Mouse (Mus musculus) left cerebral cortex, postnatal 25 days (tissue): ENCODE data around the gene Cabin1. TPM values are rescaled to one million over a fixed set of nuclear protein-coding genes. Genes with fewer than 3 reads are reported as not detected.

ENCODE experiments used
- DNase-seq, 2 experiments: peaks; one replicate each; pipeline ENCODE4 v3.0.0; 2022; ENCODE audit warnings: low spot score in 2 of 2, mixed read lengths in 1 of 2
- intact Hi-C: fragments of 180-260 bp; cut with DNase I; formaldehyde crosslinking; loops from one replicate; pipeline ENCODE4 v1.15.1; 2025
- total RNA-seq, 2 experiments: library from RNA; stranded (reverse); gene quantifications; 2 replicates each; pipeline ENCODE4 v1.2.3; 2021

The Cabin1 gene
- total RNA-seq, 2 experiments from 2014 or later: 69.4 to 69.7 TPM

DNA sequence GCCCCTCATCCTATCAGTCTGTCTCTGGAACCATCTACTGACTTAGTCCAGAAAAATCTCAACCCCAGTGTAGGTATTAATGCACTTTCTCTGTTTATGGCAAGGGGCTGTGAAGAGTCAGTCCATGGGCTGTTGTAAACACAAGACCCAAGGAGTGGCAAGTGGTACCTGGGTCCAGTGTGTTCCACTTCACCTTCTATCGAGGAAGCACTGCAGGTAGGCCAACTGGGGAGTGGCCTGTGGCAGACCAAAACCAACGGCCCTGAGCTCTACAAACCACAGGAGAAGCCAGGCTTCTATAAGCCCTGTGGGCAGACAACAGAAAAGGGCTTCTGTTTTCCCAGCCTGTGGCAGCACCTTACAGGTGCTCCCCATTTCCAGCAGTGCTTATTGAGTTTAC lies 86.6 kb downstream of the Cabin1 start:
- intact Hi-C loops: no loop called here
- no peak for DNase-seq

- intact Hi-C loops: no loop called here
- no peak for DNase-seq
These were observed 87.1 kb downstream of the Cabin1 start for GRCm38 (mm10) chr10:75676819-75677565.

DNA sequence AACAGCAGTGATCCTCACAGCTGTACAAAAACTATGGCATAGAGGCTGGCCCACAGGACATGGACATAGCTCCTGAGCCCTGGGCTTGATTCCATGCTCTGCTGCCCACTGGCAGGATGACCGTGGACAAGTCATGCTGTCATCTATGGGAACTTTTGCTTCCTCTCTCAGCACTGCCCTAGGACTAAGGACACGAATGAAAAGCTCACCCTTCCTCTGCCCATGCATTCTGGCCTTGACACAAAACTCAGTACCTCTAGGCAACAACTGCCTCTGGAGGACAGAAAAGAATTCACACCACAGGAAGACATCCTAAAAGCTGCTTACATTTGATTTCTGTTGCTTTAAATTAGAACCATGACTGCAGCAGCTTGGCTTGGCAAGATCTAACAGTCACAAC lies 87.9 kb downstream of the Cabin1 start:
- DNase-seq: no peak
- intact Hi-C loops: no loop called here

DNA sequence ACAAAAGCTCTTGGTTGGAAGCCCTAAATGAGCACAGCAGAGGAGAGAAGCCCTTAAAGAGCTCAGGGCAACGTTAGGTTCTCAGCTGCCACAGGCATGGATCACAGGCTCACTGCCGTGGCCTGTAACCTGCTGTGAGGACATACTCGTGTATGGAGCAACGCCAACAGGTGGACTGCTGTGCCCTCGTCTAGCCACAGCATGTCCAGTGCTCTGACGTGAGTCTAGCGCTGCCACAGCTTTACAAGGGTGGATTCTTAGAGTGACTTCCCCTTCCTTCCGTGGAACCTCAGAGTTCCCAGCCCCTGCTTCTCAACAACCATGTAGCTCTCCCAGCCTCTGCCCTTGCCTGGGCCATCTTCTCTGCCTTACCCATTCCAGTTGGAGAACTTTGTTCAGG lies 88.5 kb downstream of the Cabin1 start:
- no peak for DNase-seq
- intact Hi-C loops: no loop called here

- no peak for DNase-seq
- intact Hi-C loops: no loop called here
These were observed 94.2 kb downstream of the Cabin1 start for GRCm38 (mm10) chr10:75669936-75670335.

DNA sequence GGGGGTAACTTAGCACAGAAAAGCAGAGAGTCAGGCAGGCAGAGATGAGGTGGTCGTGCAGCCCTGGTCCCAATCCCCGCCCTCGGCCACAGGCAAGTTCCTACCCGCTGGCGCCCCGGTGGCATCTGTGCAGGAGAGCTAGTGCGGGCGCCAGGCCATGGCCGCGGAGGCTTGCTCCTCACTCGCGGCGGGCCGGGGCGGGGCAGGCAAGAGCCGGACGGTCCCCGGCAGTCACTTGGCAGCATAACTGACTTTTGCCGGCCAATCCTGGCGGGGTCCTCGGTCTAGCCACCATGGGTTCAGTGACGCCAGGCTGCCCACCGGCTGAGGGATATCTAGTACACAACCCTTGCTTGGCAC lies 96.2 kb downstream of the Cabin1 start:
- intact Hi-C loops: loop anchor here (2.0 kb wide), 2 partner anchors 13 to 33 kb away; no protein-coding TSS in a partner anchor
- DNase-seq: no peak

DNA sequence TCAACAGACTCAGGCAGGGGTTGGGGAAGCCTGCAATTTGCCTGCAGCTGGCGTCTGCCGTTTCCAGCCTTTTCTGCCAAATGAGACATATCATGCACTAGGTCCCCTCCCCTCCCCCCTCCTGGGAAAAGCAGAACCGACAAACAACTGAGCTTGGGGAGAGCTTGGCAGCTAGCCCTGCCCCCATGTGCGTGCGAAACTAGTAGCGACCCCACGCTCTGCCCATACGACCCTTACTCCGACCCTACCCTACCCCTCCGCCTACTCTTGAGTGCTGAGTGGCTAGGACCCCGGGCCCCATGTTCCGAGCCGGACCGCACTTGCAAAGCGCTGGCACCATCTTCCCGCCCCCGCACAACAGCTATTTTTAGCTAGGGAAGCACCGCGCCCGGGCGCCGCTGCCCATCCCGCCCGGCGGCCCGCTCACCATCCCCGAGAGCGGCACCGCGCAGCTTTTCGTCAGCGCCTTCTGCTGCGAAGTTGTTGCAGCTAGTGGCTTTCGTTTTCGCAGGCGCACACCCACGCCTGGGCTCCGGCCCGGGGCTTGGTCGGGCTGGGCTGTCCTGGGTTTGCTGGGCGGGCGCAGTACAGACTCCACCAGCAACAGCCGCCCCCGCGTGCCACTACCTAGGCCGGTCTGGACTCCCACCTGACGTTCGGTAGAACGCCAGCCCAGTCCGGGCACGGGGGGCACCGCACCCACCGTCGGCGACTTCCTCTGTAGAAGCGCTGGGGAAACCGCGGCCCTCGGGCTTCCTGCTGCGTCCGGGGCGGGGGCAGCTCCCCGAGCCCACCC lies 96.8 kb downstream of the Cabin1 start:
- peak; percentile 81 to 92 for DNase-seq
- intact Hi-C loops: loop anchor here (2.0 kb wide), 2 partner anchors 13 to 33 kb away; no protein-coding TSS in a partner anchor

DNA sequence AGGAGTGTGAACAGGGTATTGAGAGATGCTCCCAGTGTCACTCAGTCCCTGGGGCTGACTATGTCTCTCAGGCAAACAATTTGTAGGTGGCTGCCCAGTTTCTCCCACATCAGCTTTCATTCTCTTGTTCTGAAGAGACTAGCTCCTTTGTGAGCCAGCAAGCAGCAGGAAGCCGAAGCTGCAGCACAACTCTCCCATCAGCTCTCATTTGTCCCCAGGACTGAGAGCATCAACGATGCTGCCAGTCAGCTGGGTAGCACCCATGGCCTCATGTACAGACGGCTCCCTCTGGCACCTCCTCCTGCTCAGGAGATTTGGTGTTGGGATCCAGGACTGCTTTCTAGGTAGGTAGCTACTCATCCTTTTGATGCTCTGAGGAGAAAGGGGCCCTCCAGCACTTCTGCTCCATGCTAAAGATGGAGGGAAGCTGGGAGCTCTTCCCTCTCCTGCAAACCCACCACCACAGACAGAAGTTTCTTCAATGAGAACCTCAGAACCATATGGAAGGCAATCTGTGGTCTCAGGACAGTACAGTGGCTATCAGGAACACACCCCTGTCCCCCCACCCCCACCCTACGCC lies 97.6 kb downstream of the Cabin1 start:
- intact Hi-C loops: loop anchor here (2.0 kb wide), 2 partner anchors 14 to 34 kb away; no protein-coding TSS in a partner anchor
- DNase-seq: peak; percentile 59 to 65

- no peak for DNase-seq
- intact Hi-C loops: no loop called here
These were observed 99.4 kb downstream of the Cabin1 start for GRCm38 (mm10) chr10:75664673-75665270.

DNA sequence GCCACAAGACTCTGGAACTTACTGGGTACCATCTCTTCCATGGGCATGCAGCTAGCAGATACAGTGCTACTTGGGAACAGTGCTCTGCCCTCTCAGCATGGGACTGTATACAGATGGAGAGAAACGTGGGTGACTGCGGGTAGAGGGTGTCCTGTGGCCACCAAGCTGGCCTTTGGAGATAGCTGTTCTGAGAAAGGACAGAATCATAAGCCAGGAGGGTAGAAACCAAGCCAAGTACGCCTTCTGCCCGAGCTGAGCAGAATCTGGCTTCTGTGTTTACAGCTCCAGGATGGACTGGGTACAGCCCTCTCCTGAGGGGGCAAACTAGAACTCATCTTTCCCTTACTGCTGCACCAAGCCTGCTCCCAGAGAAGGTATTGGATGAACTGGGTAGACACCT lies 101.6 kb downstream of the Cabin1 start:
- DNase-seq: no peak
- intact Hi-C loops: no loop called here

DNA sequence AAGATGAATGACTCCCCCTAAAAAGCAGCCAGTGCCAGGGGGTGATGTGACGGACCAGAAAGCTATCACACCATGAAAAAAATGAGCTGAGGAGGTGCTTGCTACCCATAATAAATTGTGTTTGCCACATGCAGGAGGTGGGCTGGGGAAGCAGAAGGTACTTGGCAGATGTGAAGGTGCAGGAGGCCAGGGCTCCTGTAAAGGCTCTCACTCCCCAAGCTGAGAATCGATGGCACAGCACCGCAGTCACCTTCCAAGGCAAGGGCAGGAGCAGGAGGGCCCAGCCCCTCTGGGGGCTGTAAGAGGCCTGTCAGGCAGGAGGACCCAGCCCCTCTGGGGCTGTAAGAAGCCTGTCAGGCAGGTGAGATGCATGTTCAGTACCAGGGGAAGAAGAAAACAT lies 102.3 kb downstream of the Cabin1 start:
- no peak for DNase-seq

GRCm38 (mm10) chr10:75661381-75661780 lies 102.8 kb downstream of the Cabin1 start:
- no peak for DNase-seq
- intact Hi-C loops: no loop called here

More for the DNA sequence above, 102.3 kb downstream of the Cabin1 start:
- intact Hi-C loops: no loop called here

DNA sequence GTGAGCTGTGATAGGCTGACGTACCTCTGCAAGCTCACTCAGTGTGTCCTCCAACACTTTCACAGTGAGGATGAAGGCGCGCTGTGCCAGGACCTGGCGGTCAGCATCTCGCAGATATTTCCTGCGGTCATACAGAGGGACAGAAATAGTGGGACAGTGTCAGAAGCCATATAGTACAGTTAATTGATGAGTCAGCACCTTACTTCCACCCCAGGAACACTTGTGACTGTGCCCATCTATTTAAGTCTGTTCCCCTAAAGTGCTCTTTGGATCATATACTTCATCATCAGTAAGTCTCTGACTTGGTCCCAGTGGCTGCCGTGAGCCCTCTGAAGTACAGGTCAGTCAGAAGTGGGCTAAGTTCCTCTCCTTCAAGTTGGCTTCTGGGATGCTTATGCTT lies 106.4 kb downstream of the Cabin1 start:
- intact Hi-C loops: no loop called here
- DNase-seq: no peak

GRCm38 (mm10) chr10:75657165-75657564 lies 107.0 kb downstream of the Cabin1 start:
- DNase-seq: no peak
- intact Hi-C loops: no loop called here

DNA sequence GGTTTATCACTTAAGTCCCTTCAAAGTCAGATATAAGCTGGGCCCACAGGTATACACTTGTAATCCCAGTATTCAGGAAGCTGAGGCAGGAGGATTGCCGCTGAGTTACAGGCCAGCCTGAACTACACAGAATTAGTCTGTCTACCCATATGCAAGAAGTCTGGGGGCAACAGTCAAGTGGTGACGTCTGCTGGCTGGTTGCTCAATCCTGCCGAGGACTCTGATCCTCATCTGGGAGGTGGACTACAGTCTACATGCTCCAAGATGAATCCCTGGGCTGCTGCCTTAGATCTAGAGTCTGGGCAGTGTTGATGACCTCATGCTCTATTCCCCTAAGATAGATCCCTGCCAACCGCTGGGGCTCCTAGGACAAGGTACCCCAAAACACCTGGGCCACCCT lies 110.1 kb downstream of the Cabin1 start:
- DNase-seq: no peak
- intact Hi-C loops: no loop called here

GRCm38 (mm10) chr10:75651381-75652068 lies 112.6 kb downstream of the Cabin1 start:
- no peak for DNase-seq
- intact Hi-C loops: no loop called here

DNA sequence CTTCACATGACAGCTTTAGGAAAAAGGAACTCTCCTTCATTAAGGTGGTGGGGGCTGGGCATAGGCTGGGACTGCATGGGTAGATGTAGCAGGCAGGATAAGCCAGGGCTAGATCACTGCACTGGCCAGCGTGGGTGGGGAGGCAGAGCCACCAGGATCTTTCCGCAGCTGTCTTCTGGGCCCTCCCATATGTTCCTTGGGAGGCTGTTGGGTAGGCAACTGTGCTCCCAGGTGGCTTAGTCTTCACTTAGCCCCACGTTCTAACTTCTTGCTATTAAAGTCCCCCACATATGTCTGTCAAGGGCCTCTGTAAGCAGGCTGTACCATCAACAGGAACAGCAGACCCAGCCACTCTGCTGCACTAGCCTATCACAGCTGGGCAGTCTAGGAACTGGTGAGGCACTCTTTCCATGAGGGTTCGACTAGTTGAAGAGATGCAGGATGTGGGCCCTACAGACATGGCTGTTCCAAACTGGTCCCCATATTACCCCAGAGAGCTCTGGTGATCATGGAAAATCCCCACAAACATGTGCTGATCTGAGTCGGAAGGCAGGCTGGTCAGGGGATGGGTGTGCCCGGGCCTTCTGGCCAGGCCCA lies 113.7 kb downstream of the Cabin1 start:
- peak in 1 of 2 experiments; percentile 42 for DNase-seq
- intact Hi-C loops: no loop called here

DNA sequence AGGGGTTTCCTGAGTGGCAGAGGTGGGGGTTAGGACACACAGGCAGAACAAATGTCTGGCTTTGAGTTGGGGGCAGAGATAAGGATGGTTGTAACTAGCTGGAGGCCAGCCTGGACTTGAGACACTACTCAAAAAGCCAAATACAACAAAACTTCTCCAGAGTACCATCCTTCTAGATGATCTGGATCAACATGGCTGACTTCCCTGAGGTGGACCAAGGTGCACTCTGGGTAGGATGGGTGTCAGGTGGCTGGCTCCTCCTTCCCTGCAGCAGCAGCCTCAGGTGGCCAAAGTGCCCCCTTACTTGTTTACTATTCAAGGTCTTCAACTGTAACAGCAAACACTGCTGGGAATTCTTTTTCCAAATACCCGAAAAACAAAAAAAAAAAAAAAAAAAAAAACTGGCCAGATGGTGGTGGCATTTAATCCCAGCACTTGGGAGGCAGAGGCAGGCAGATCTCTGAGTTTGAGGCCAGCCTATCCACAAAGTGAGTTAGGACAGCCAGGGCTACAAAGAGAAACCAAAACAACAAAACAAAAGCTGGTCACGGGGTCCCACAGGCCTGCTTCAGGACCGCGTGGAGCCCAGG lies 114.6 kb downstream of the Cabin1 start:
- intact Hi-C loops: no loop called here
- no peak for DNase-seq

DNA sequence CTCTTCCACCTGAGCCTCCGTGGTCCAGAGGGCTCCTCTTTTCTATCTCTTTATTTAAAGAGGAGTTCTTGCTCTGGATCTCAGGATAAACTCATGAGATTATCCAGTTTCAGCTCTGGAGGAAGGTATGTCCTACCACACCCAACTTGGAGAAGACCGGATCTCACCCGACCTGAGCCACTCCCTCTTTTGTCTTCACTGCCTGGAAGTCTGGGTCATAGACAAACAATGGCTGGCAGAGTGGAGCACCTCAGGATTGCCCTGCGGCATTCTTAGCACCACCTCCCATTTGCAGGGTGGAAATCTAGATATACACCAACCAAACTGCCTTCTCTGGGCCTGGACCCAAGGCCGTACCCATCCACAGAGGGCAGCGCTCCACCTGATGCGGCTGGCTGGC lies 115.1 kb downstream of the Cabin1 start:
- intact Hi-C loops: no loop called here
- DNase-seq: no peak
